Mouse (Mus musculus) kidney, adult 2 months (tissue): ENCODE measurements around the gene Sf3b3.

Experiments used
- CTCF ChIP-seq: fragments of 200-500 bp; conservative IDR thresholded peaks from 2 replicates; pipeline ENCODE4 v1.5.1; 2011; ENCODE audit warnings: low read depth, mild to moderate bottlenecking, control low read depth, low read length, moderate library complexity, mixed read lengths; ENCODE audit not compliant: insufficient read depth, insufficient read length
- POLR2A ChIP-seq: fragments of 200-500 bp; IDR thresholded peaks from one replicate; pipeline ENCODE4 v1.6.1; 2011; ENCODE audit warnings: low read depth, low read length, control low read depth

DNA sequence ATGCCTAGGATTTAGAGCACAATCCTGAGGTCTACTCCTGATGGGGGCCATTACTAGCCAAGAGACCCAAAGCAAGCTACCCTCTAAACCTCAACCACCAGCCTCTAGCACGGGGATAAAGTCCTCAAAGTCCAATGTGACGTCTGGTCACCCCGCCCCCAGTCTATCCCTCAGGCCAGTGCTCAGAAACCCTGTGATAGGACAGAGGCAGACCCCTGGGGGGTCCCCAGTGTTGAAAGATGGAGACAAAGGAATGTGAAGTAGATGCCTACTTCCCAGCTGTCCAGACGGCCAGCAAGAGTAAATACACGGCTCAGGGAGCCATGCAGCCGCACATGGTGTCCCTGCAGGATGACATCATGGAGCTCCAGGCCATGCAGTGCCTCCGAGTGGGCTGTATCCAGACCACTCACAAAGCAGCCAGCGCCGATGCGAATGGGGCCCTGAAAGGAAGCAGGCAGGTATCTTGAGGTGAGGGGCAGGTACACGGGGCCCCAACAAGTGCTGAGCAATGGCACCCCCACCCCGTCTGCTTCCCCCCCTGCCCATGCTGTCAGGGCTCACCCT lies 43.4 kb upstream of the Sf3b3 start:
- TF ChIP-seq POLR2A (no peak), CTCF (no peak)
